Mouse (Mus musculus): ENCODE results near the gene Sec11a. TPM values are rescaled to one million over a fixed set of nuclear protein-coding genes. Genes with fewer than 3 reads are reported as not detected.

Gene Sec11a
- total and polyA plus RNA-seq, 3 experiments, result 37.3 to 43.4 (median 41.6) TPM

- TF ChIP-seq EP300 (IDR thresholded peaks at IDR 0.05; ENCODE audit: insufficient read depth, low read depth, low read length) (no peak), POLR2A (IDR thresholded peaks at IDR 0.05; ENCODE audit: insufficient read depth, low read depth, low read length) (0 out of 2 replicates have a peak, but pooled peaks have one; percentile 44), CTCF (IDR thresholded peaks at IDR 0.05) (peak; percentile 34)
- Histone ChIP-seq H3K9ac (ENCODE audit: low read depth, low read length) (peak within 1 kb of the TSS; percentile 94), H3K27me3 (ENCODE audit: control insufficient read depth, insufficient read depth, low read length) (no peaks in the 10 kb centered on the region), H3K4me1 (ENCODE audit: control insufficient read depth, insufficient read depth, low read length) (peaks cover 4% of the 10 kb centered on the region), H3K27ac (peak within 1 kb of the TSS; percentile 98), H3K36me3 (ENCODE audit: control insufficient read depth, insufficient read depth, low read length) (peaks cover 16% of the 10 kb centered on the region), H3K4me3 (peak within 1 kb of the TSS; percentile 89), H3K79me2 (replicated peaks; ENCODE audit: control insufficient read depth, insufficient read depth, low read length) (no peaks in the 10 kb centered on the region)
- DNase-seq, result peak; percentile 92
- intact Hi-C loops (cut with DNase I), result loop anchor here (2.0 to 5.0 kb wide), 6 partner anchors 46 to 219 kb away; partner anchors contain the start of genes Pde8a, Sec11a, Wdr73 and Zscan2
- under 1% methylated on average over 79 of the region's 102 CpGs for WGBS
Observed at GRCm38 (mm10) chr7:80992980-80993833, 45.6 kb upstream of the Sec11a start, which contains the start of gene Zfp592. Gene Zfp592, plus strand, starts transcription at chr7:80993681.

GRCm38 (mm10) chr7:80992631-80992979 lies 45.0 kb upstream of the Sec11a start:
- peak overlapping the region; percentile 94 for H3K9ac ChIP-seq (ENCODE audit: low read depth, low read length)
- under 1% methylated on average over 12 of the region's 12 CpGs for WGBS
- DNase-seq, result no peak

GRCm38 (mm10) chr7:80992063-80992462 lies 44.5 kb upstream of the Sec11a start:
- Histone ChIP-seq H3K4me1 (ENCODE audit: control insufficient read depth, insufficient read depth, low read length) (peaks cover 4% of the 10 kb centered on the region), H3K79me2 (replicated peaks; ENCODE audit: control insufficient read depth, insufficient read depth, low read length) (no peaks in the 10 kb centered on the region), H3K4me3 (peak overlapping the region; percentile 89), H3K27ac (peak overlapping the region; percentile 98), H3K9ac (ENCODE audit: low read depth, low read length) (no peak overlapping the region; the same call in 1 of the 2 replicates), H3K27me3 (ENCODE audit: control insufficient read depth, insufficient read depth, low read length) (no peaks in the 10 kb centered on the region), H3K36me3 (ENCODE audit: control insufficient read depth, insufficient read depth, low read length) (peaks cover 13% of the 10 kb centered on the region)
- WGBS, result 38% methylated on average over 6 of the region's 6 CpGs
- no peak for TF ChIP-seq EP300 (IDR thresholded peaks at IDR 0.05; ENCODE audit: insufficient read depth, low read depth, low read length)
- no peak for TF ChIP-seq CTCF (IDR thresholded peaks at IDR 0.05)
- no peak for TF ChIP-seq POLR2A (IDR thresholded peaks at IDR 0.05; ENCODE audit: insufficient read depth, low read depth, low read length)
- no peak for DNase-seq
- intact Hi-C loops (cut with DNase I), result loop anchor here (2.0 to 5.0 kb wide), 6 partner anchors 45 to 220 kb away; partner anchors contain the start of genes Pde8a, Sec11a, Wdr73 and Zscan2

More at GRCm38 (mm10) chr7:80992631-80992979, 45.0 kb upstream of the Sec11a start:
- H3K27ac ChIP-seq, result peak overlapping the region; percentile 98
- TF ChIP-seq POLR2A (IDR thresholded peaks at IDR 0.05; ENCODE audit: insufficient read depth, low read depth, low read length) (no peak), CTCF (IDR thresholded peaks at IDR 0.05) (no peak), EP300 (IDR thresholded peaks at IDR 0.05; ENCODE audit: insufficient read depth, low read depth, low read length) (no peak)
- H3K79me2 ChIP-seq (replicated peaks; ENCODE audit: control insufficient read depth, insufficient read depth, low read length), result no peaks in the 10 kb centered on the region
- intact Hi-C loops (cut with DNase I), result loop anchor here (2.0 to 5.0 kb wide), 6 partner anchors 46 to 220 kb away; partner anchors contain the start of genes Pde8a, Sec11a, Wdr73 and Zscan2
- H3K27me3 ChIP-seq (ENCODE audit: control insufficient read depth, insufficient read depth, low read length), result no peaks in the 10 kb centered on the region
- peaks cover 3% of the 10 kb centered on the region for H3K4me1 ChIP-seq (ENCODE audit: control insufficient read depth, insufficient read depth, low read length)
- H3K4me3 ChIP-seq, result peak overlapping the region; percentile 89
- H3K36me3 ChIP-seq (ENCODE audit: control insufficient read depth, insufficient read depth, low read length), result peaks cover 15% of the 10 kb centered on the region

GRCm38 (mm10) chr7:80991589-80991988 lies 44.0 kb upstream of the Sec11a start:
- intact Hi-C loops (cut with DNase I), result loop anchor here (5.0 kb wide), 5 partner anchors 89 to 221 kb away; partner anchors contain the start of genes Pde8a, Wdr73 and Zscan2
- no peak for DNase-seq
- peaks cover 7% of the 10 kb centered on the region for H3K4me1 ChIP-seq (ENCODE audit: control insufficient read depth, insufficient read depth, low read length)
- H3K9ac ChIP-seq (ENCODE audit: low read depth, low read length), result no peak overlapping the region
- TF ChIP-seq POLR2A (IDR thresholded peaks at IDR 0.05; ENCODE audit: insufficient read depth, low read depth, low read length), result no peak
- no peak for TF ChIP-seq CTCF (IDR thresholded peaks at IDR 0.05)
- TF ChIP-seq EP300 (IDR thresholded peaks at IDR 0.05; ENCODE audit: insufficient read depth, low read depth, low read length), result no peak
- peak overlapping the region; percentile 89; the same call in 1 of the 2 replicates for H3K4me3 ChIP-seq
- H3K36me3 ChIP-seq (ENCODE audit: control insufficient read depth, insufficient read depth, low read length), result peaks cover 13% of the 10 kb centered on the region
- H3K27me3 ChIP-seq (ENCODE audit: control insufficient read depth, insufficient read depth, low read length), result no peaks in the 10 kb centered on the region
- no peaks in the 10 kb centered on the region for H3K79me2 ChIP-seq (replicated peaks; ENCODE audit: control insufficient read depth, insufficient read depth, low read length)
- WGBS, result 97% methylated on average over 5 of the region's 5 CpGs
- H3K27ac ChIP-seq, result peak overlapping the region; percentile 98

- WGBS, result 94% methylated on average over 6 of the region's 6 CpGs
- H3K27ac ChIP-seq, result no peak overlapping the region
- TF ChIP-seq CTCF (IDR thresholded peaks at IDR 0.05) (no peak), EP300 (IDR thresholded peaks at IDR 0.05; ENCODE audit: insufficient read depth, low read depth, low read length) (no peak), POLR2A (IDR thresholded peaks at IDR 0.05; ENCODE audit: insufficient read depth, low read depth, low read length) (no peak)
- no peak overlapping the region for H3K4me3 ChIP-seq
- intact Hi-C loops (cut with DNase I), result loop anchor here (5.0 kb wide), 5 partner anchors 88 to 222 kb away; partner anchors contain the start of genes Pde8a, Wdr73 and Zscan2
- H3K36me3 ChIP-seq (ENCODE audit: control insufficient read depth, insufficient read depth, low read length), result peaks cover 10% of the 10 kb centered on the region
- peaks cover 9% of the 10 kb centered on the region for H3K4me1 ChIP-seq (ENCODE audit: control insufficient read depth, insufficient read depth, low read length)
- H3K79me2 ChIP-seq (replicated peaks; ENCODE audit: control insufficient read depth, insufficient read depth, low read length), result no peaks in the 10 kb centered on the region
- no peak for DNase-seq
- no peaks in the 10 kb centered on the region for H3K27me3 ChIP-seq (ENCODE audit: control insufficient read depth, insufficient read depth, low read length)
- no peak overlapping the region for H3K9ac ChIP-seq (ENCODE audit: low read depth, low read length)
Observed at GRCm38 (mm10) chr7:80990276-80990675, 42.7 kb upstream of the Sec11a start.

Measured in heart, adult 2 months (tissue).